Mouse (Mus musculus) midbrain, embryonic 14.5 days (tissue): ENCODE results near the gene Tpst1. TPM values are rescaled to one million over a fixed set of nuclear protein-coding genes. Genes with fewer than 3 reads are reported as not detected.
A peak's percentile ranks its signal among the peaks of the same experiment; 100 is the strongest.

Experiments used
- ATAC-seq: fragments of 200-750 bp; cut with Nextera tagmentation; 2 replicates; pipeline ENCODE4 v1.8.0; 2017; ENCODE audit warnings: moderate number of reproducible peaks, moderate library complexity; ENCODE audit not compliant: low FRiP score, low TSS enrichment
- DNase-seq: peaks from one replicate; pipeline ENCODE4 v3.0.0-alpha.2; 2015
- H3K27ac ChIP-seq: fragments of 300-500 bp; sonication (generic); replicated peaks from 2 replicates; pipeline ENCODE4 v1.5.1; 2014; ENCODE audit warnings: mild to moderate bottlenecking, low read depth, low read length, moderate library complexity
- H3K27me3 ChIP-seq: fragments of 300-500 bp; sonication (generic); 2 replicates; pipeline ENCODE4 v1.6.1; 2014; ENCODE audit warnings: low read length, control low read depth, mixed read lengths; ENCODE audit not compliant: control insufficient read depth, insufficient read depth
- H3K36me3 ChIP-seq: fragments of 300-500 bp; sonication (generic); 2 replicates; pipeline ENCODE4 v1.6.1; 2014; ENCODE audit warnings: low read length, control low read depth; ENCODE audit not compliant: control insufficient read depth, insufficient read depth
- H3K4me1 ChIP-seq: fragments of 300-500 bp; sonication (generic); 2 replicates; pipeline ENCODE4 v1.6.1; 2014; ENCODE audit warnings: mild to moderate bottlenecking, antibody characterized with exemption, low read length, control low read depth; ENCODE audit not compliant: control insufficient read depth, insufficient read depth
- H3K4me2 ChIP-seq: fragments of 300-500 bp; sonication (generic); 2 replicates; pipeline ENCODE4 v1.6.1; 2014; ENCODE audit warnings: mild to moderate bottlenecking, low read length, moderate library complexity
- H3K4me3 ChIP-seq: fragments of 300-500 bp; sonication (generic); replicated peaks from 2 replicates; pipeline ENCODE4 v1.5.1; 2014; ENCODE audit warnings: low read depth, low read length
- H3K9ac ChIP-seq: fragments of 300-500 bp; sonication (generic); replicated peaks from 2 replicates; pipeline ENCODE4 v1.6.1; 2014; ENCODE audit warnings: mild to moderate bottlenecking, low read length, moderate library complexity
- H3K9me3 ChIP-seq: fragments of 300-500 bp; sonication (generic); 2 replicates; pipeline ENCODE4 v1.6.1; 2016; ENCODE audit warnings: low read length, control low read depth, mixed read lengths; ENCODE audit not compliant: control insufficient read depth
- WGBS: fragments of 180-500 bp; shearing (Covaris S2); extraction: QIAGEN DNeasy Blood & Tissue Kit; methylation state at CpG from one replicate; pipeline ENCODE4 v1.1.7; 2014; 5-methylcytosine and 5-hydroxymethylcytosine counted together
- polyA plus RNA-seq: library from polyadenylated mRNA; unstranded; fragments of >200 nt; fragmentation: Nextera tagmentation; extraction: Ambion mirVana; gene quantifications from 2 replicates; pipeline ENCODE4 v1.2.1, GENCODE M21; 2014

Tpst1 gene
- polyA plus RNA-seq, 1 experiment from 2014 or later: 55.8 TPM

DNA sequence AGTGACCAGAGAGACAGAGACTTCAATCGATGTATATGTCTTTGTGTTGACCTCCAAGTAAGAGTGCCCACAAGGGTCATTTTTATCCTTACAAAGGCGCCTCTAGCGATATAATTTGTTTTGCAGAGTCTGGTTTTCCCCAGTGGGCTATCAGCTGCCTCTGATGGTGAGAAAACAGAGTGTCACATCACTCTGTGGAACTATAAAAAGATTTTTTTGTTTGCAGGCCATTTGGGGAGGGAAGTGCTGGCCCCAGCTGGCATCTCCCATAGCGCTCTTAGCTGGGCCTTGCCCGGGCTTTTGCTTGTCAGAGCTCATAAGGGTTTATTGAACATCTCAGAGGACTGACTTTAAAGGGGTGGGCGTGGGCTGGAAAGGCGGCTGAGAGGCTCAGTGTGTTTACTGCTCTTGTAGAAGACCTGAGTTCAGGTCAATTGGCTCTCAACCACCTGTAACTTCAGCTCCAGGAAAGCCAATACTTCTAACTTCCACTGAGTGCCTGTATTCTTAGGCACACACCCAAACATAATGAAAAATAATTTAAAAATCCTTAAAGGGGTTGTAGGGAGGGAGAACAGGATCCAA lies 76.7 kb downstream of the Tpst1 start:
- Histone ChIP-seq H3K36me3 (peaks cover 55% of the 10 kb centered on the region), H3K4me1 (peaks cover 12% of the 10 kb centered on the region), H3K9me3 (no peaks in the 10 kb centered on the region), H3K9ac (no peak overlapping the region), H3K4me3 (no peak overlapping the region), H3K27me3 (no peaks in the 10 kb centered on the region), H3K27ac (no peak overlapping the region), H3K4me2 (no peak overlapping the region)
- ATAC-seq (no peak), DNase-seq (no peak)
- WGBS: 85% methylated on average over 7 of the region's 7 CpGs

DNA sequence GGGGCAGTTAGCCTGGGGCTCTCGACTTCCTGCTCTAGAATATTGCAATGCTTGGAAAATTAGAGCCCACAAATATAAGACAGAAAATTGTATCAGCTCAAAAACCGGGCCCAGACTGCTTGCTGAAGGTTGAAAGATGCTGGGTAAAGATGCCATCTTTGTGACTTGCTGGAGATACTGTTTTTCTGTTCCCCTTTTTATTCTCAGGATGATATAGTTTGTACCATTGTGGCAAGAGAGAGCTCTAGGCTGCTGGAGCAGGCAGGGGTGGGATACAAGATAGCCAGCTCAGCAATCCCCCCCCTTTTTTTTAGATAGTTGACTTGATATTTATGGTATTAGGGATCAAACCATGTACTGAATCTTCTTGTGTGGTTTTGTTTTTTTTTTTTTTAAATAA lies 81.2 kb downstream of the Tpst1 start:
- 82% methylated on average over 2 of the region's 2 CpGs for WGBS
- no peak overlapping the region for H3K4me2 ChIP-seq
- H3K4me3 ChIP-seq: no peak overlapping the region
- no peak overlapping the region for H3K27ac ChIP-seq
- DNase-seq: no peak
- no peaks in the 10 kb centered on the region for H3K27me3 ChIP-seq
- peaks cover 40% of the 10 kb centered on the region for H3K36me3 ChIP-seq
- no peak overlapping the region for H3K9ac ChIP-seq
- H3K9me3 ChIP-seq: no peaks in the 10 kb centered on the region
- H3K4me1 ChIP-seq: no peaks in the 10 kb centered on the region
- ATAC-seq: no peak

- Histone ChIP-seq H3K4me3 (no peak overlapping the region), H3K27ac (no peak overlapping the region), H3K9me3 (no peaks in the 10 kb centered on the region), H3K4me2 (no peak overlapping the region), H3K36me3 (peaks cover 6% of the 10 kb centered on the region; the same call in 1 of the 2 replicates), H3K9ac (no peak overlapping the region), H3K4me1 (no peaks in the 10 kb centered on the region), H3K27me3 (no peaks in the 10 kb centered on the region)
- WGBS: 76% methylated on average over 4 of the region's 4 CpGs
- DNase-seq (no peak), ATAC-seq (no peak)
Measured at GRCm38 (mm10) chr5:130158545-130158944, 85.4 kb downstream of the Tpst1 start.

DNA sequence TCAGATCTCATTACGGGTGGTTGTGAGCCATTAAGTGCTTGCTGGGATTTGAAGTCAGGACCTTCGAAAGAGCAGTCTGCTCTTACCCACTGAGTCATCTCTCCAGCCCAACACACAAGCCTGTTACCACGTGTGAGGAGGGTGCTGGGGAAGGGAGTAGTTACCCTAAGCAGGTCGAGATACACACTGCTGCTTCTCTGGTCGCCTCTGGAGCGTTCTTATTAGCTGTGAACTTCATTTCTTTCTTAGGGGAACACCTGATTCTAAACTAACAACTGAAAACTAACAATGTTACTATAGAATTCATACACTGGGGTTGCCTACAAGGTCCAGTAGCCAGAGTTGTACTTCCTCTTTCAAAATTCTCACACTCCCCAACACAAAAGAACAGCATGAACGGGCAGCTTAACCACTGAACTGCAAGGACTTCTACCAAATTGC lies 86.7 kb downstream of the Tpst1 start:
- no peak for ATAC-seq
- Histone ChIP-seq H3K36me3 (no peaks in the 10 kb centered on the region), H3K4me1 (no peaks in the 10 kb centered on the region), H3K27me3 (no peaks in the 10 kb centered on the region), H3K4me3 (no peak overlapping the region), H3K27ac (no peak overlapping the region), H3K9ac (no peak overlapping the region), H3K9me3 (no peaks in the 10 kb centered on the region), H3K4me2 (no peak overlapping the region)
- no peak for DNase-seq
- WGBS: 60% methylated on average over 7 of the region's 7 CpGs

DNA sequence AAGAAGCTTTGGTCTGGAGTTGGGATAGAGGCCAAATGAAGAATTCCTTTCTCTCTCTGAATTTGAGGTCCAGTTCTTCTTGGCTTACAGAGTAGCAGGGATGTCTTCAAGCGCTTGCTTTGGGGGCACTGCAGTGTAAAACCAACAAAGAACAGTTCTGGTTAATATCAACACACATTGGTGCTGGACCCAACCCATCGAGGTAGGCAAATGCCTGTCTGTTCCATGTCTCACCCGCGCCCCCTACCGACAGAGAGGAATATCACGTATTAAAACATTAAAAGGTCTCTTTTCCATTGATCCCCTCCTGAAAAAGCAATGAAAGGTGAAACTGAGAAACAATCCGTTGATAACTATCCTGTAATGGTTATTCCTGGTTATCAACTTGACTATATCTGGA lies 90.5 kb downstream of the Tpst1 start:
- DNase-seq: peak; percentile 82
- 8% methylated on average over 7 of the region's 7 CpGs for WGBS
- Histone ChIP-seq H3K27me3 (no peaks in the 10 kb centered on the region), H3K4me2 (no peak overlapping the region), H3K36me3 (no peaks in the 10 kb centered on the region), H3K4me1 (no peaks in the 10 kb centered on the region), H3K4me3 (no peak overlapping the region), H3K9me3 (no peaks in the 10 kb centered on the region), H3K27ac (no peak overlapping the region), H3K9ac (no peak overlapping the region)
- no peak for ATAC-seq

- Histone ChIP-seq H3K9ac (no peak overlapping the region), H3K36me3 (no peaks in the 10 kb centered on the region), H3K4me3 (no peak overlapping the region), H3K4me2 (no peak overlapping the region), H3K9me3 (no peaks in the 10 kb centered on the region), H3K4me1 (no peaks in the 10 kb centered on the region), H3K27ac (no peak overlapping the region), H3K27me3 (no peaks in the 10 kb centered on the region)
- DNase-seq (no peak), ATAC-seq (no peak)
- WGBS: 81% methylated on average over 4 of the region's 4 CpGs
Measured at GRCm38 (mm10) chr5:130165213-130165612, 92.1 kb downstream of the Tpst1 start.

- Histone ChIP-seq H3K4me1 (peaks cover 19% of the 10 kb centered on the region), H3K27ac (no peak overlapping the region), H3K9ac (no peak overlapping the region), H3K4me3 (no peak overlapping the region), H3K9me3 (no peaks in the 10 kb centered on the region), H3K4me2 (no peak overlapping the region), H3K36me3 (no peaks in the 10 kb centered on the region), H3K27me3 (no peaks in the 10 kb centered on the region)
- WGBS: 77% methylated on average over 6 of the region's 6 CpGs
- DNase-seq (no peak), ATAC-seq (no peak)
Measured at GRCm38 (mm10) chr5:130169109-130169508, 96.0 kb downstream of the Tpst1 start.

DNA sequence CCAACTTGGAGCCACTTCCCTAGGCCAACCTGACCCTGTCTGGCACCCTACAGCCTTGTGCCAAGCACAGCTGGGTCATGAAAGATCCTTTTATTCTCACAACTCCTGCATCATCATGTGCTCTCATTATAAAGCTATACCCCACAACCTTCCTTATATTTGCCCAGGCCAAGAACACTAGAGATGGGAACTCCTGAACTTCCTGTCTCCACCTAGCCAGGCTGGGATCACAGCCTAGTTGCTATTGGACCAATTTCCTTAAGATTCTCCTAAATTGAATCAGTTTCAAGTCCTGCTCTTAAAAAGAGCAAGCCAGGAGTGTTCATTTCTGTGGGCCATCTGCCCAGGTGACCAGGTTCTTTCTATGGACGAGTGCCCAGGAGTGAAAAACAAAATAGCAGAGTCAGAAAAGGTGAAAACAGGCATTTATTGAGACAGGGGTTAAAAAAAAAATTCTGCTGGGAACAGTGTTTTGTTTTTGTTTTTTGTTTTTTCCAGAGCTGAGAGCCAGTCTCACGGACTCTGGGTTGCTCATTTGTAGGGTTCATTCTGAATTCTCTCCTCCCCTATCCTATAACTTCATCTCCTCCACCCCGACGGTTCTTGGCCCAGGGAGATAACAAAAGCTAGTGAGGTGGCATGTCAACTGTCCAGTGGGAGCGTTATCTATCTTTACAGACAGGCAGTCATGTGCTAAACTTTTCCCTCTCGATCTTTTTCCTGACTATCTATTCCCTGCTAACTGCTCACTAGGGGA lies 97.7 kb downstream of the Tpst1 start:
- ATAC-seq (no peak), DNase-seq (no peak)
- Histone ChIP-seq H3K9ac (peak overlapping the region; percentile 81), H3K9me3 (no peaks in the 10 kb centered on the region), H3K36me3 (no peaks in the 10 kb centered on the region), H3K4me3 (peak overlapping the region; percentile 71), H3K4me1 (peaks cover 19% of the 10 kb centered on the region), H3K27ac (peak overlapping the region; percentile 87), H3K27me3 (no peaks in the 10 kb centered on the region), H3K4me2 (peak overlapping the region; percentile 82)
- 15% methylated on average over 6 of the region's 6 CpGs for WGBS

DNA sequence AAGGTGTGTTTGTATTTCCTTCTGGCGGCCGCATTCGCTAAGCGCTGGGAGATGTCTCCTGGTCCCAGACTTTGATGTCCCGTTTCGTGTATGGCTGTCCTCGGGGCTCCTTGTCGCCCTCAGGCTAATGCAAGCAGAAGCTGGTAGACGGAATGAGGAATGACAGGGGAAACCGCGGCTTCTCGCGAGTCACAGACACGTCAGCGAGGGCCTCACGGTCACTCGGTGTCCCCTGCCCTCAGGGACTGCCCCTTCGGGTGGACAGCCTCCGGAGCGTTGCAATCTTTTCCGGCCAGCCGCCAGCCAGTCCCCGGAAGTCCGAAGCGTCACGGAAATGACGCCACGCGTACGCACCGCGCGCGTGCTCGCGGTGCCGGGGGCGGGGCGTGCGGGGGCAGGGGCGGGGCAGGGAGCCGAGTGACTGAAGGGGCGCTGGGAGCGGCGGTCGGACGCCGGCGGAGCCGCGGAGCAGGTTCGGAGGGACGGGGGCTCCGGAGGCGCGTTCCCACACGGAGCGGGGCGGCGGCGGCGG lies 98.4 kb downstream of the Tpst1 start, which contains the start of gene Rabgef1:
TSS of gene Rabgef1 (plus strand) at position 376 of the 532 bp plus-strand sequence.
- H3K27me3 ChIP-seq: no peaks in the 10 kb centered on the region
- peak within 1 kb of the TSS; percentile 71 for H3K4me3 ChIP-seq
- DNase-seq: peak; percentile 95
- peaks cover 19% of the 10 kb centered on the region for H3K4me1 ChIP-seq
- H3K9ac ChIP-seq: peak within 1 kb of the TSS; percentile 81
- peak within 1 kb of the TSS; percentile 87 for H3K27ac ChIP-seq
- peak within 1 kb of the TSS; percentile 83 for H3K4me2 ChIP-seq
- ATAC-seq: peak; percentile 97
- no peaks in the 10 kb centered on the region for H3K36me3 ChIP-seq
- H3K9me3 ChIP-seq: no peaks in the 10 kb centered on the region
- under 1% methylated on average over 57 of the region's 62 CpGs for WGBS
